Mouse (Mus musculus) thymus, adult 2 months (tissue): Measurements from ENCODE around the gene Tmem102. TPM values are rescaled to one million over a fixed set of nuclear protein-coding genes. Genes with fewer than 3 reads are reported as not detected.

Experiments used
- DNase-seq: peaks from one replicate; pipeline ENCODE4 v3.0.0; 2021
- H3K27ac ChIP-seq: fragments of 200-500 bp; 2 replicates; pipeline ENCODE4 v1.5.1; 2012; ENCODE audit warnings: low read length, control low read depth; ENCODE audit not compliant: control insufficient read depth, insufficient read depth
- H3K27me3 ChIP-seq: fragments of 200-500 bp; 2 replicates; pipeline ENCODE4 v1.6.1; 2012; ENCODE audit warnings: mild to moderate bottlenecking, low read length, moderate library complexity, mixed read lengths; ENCODE audit not compliant: control insufficient read depth, insufficient read depth
- H3K36me3 ChIP-seq: fragments of 200-500 bp; 2 replicates; pipeline ENCODE4 v1.6.1; 2012; ENCODE audit warnings: mild to moderate bottlenecking, low read length, moderate library complexity; ENCODE audit not compliant: control insufficient read depth, insufficient read depth
- H3K4me1 ChIP-seq: fragments of 200-500 bp; replicated peaks from 2 replicates; pipeline ENCODE4 v1.6.1; 2012; ENCODE audit warnings: low read length; ENCODE audit not compliant: control insufficient read depth, insufficient read depth
- H3K4me3 ChIP-seq: fragments of 200-500 bp; 2 replicates; pipeline ENCODE4 v1.5.1; 2012; ENCODE audit warnings: mild to moderate bottlenecking, low read length, control low read depth, moderate library complexity; ENCODE audit not compliant: control insufficient read depth, insufficient read depth
- CTCF ChIP-seq: fragments of 200-500 bp; IDR thresholded peaks from 2 replicates; pipeline ENCODE4 v1.5.1; 2012; ENCODE audit warnings: mild to moderate bottlenecking, control low read depth, low read length, moderate library complexity, borderline replicate concordance; ENCODE audit not compliant: control insufficient read depth, poor library complexity, insufficient read depth; ENCODE audit errors: extremely low read depth
- POLR2A ChIP-seq: fragments of 200-500 bp; IDR thresholded peaks from 2 replicates; pipeline ENCODE4 v1.6.1; 2012; ENCODE audit warnings: mild to moderate bottlenecking, low read length, control low read depth, moderate library complexity; ENCODE audit not compliant: control insufficient read depth, poor library complexity, insufficient read depth; ENCODE audit errors: extremely low read depth
- WGBS: fragments of 180-500 bp; shearing (Covaris S2); methylation state at CpG from one replicate; pipeline ENCODE4 v1.1.7; 2018; 5-methylcytosine and 5-hydroxymethylcytosine counted together
- polyA plus RNA-seq: library from polyadenylated mRNA; depleted of rRNA; stranded (reverse); fragments of >200 nt; gene quantifications from 2 replicates; pipeline ENCODE4 v1.2.3, GENCODE M21; 2012

Tmem102 gene
- polyA plus RNA-seq, 1 experiment, result 5.1 TPM

DNA sequence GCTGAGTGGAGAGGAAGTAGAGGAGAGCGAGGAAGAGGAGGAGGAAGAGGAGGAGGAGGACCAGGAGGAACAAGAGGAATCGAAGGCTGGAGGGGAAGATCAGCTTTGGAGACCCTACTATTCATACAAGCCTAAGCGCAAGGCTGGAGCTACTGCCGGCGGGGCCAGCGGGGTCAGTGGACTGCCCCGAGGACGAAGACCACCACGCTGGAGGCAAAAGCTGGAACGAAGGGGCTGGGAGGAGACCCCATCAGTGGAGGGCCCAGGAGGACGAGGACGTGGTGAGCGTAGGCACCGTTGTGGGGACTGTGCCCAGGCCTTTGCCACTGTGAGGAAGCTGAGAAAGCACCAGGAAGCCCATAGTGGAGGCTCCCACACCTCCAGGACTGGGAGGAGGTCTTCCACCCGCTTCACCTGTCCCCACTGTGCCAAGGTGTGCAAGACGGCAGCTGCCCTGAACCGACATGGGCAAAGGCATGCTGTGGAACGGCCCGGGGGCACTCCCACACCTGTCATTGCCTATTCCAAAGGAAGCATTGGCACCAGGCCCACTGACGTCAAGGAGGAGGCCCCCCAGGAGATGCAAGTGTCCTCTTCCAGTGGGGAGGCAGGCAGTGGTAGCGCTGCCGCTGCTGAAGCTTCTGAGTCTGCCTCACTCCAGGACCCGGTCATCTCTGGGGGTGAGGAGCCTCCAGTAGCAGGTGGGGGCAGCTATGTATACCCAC lies 27.0 kb downstream of the Tmem102 start:
- DNase-seq, result no peak
- TF ChIP-seq POLR2A (no peak), CTCF (no peak)
- Histone ChIP-seq H3K27ac (no peak overlapping the region), H3K4me1 (no peaks in the 10 kb centered on the region), H3K27me3 (no peaks in the 10 kb centered on the region), H3K36me3 (no peaks in the 10 kb centered on the region), H3K4me3 (no peak overlapping the region)
- 83% methylated on average over 23 of the region's 23 CpGs for WGBS

DNA sequence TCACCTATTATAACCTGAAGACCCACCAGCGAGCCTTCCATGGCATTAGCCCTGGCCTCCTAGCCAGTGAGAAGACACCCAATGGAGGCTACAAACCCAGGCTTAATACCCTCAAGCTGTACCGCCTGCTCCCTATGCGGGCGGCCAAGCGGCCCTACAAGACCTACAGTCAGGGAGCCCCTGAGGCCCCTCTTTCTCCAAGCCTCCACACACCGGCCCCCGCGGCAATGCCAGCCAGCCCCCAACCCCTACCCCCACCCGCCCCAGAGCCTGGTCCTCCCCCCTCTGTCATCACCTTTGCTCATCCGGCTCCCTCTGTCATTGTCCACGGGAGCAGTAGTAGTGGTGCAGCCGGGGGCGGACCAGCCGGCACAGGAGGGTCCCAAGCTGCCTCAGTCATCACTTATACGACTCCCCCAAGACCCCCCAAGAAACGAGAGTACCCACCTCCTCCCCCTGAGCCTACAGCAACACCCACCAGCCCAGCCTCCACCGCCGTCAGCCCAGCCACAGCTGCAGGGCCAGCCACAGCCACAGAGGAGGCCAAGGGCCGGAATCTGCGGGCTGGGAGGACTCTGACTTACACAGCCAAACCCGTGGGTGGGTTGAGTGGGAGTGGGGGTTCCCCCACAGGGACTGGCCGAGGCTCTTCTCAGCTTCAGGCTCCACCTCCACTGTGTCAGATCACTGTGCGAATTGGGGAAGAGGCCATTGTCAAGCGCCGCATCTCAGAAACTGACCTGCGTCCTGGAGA lies 27.7 kb downstream of the Tmem102 start:
- Histone ChIP-seq H3K4me1 (no peaks in the 10 kb centered on the region), H3K4me3 (no peak overlapping the region), H3K27ac (no peak overlapping the region), H3K36me3 (no peaks in the 10 kb centered on the region), H3K27me3 (no peaks in the 10 kb centered on the region)
- DNase-seq, result no peak
- TF ChIP-seq POLR2A (no peak), CTCF (no peak)
- 73% methylated on average over 26 of the region's 26 CpGs for WGBS

DNA sequence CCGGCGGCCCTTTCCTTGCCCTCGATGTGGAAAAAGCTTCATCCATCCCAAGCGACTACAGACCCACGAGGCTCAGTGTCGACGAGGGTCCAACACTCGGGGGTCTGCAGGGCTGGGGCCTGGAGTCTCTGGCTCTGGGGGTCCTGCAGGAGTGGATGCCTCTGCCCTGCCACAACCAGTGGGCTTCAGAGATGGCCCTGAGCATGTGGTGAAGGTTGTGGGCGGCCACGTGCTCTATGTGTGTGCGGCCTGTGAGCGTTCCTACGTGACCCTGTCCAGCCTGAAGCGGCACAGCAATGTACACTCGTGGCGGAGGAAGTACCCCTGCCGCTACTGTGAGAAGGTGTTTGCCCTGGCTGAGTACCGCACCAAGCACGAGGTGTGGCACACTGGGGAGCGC lies 28.9 kb downstream of the Tmem102 start:
- H3K4me3 ChIP-seq, result no peak overlapping the region
- WGBS, result 94% methylated on average over 20 of the region's 20 CpGs

DNA sequence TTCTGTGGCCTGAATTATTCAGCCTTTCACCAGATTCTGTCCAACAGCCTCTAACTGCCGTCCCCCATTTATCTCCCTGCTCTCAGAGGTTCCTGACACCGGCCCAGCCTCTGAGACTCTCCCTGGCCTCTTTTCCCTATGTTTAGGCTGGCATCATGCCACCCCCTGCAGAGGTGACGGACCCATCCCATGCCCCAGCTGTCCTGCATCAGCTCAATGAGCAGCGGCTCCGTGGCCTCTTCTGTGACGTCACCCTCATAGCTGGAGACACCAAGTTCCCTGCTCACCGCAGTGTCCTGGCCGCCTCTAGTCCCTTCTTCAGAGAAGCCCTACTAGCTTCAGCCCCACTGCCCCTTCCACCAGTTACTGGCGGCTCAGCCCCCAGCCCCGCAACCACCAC lies 29.7 kb downstream of the Tmem102 start:
- Histone ChIP-seq H3K36me3 (no peaks in the 10 kb centered on the region), H3K4me1 (no peaks in the 10 kb centered on the region), H3K27me3 (no peaks in the 10 kb centered on the region), H3K27ac (no peak overlapping the region), H3K4me3 (no peak overlapping the region)
- DNase-seq, result no peak
- WGBS, result 97% methylated on average over 10 of the region's 10 CpGs
- no peak for TF ChIP-seq CTCF
- TF ChIP-seq POLR2A, result no peak

More for the DNA sequence above, 28.9 kb downstream of the Tmem102 start:
- no peaks in the 10 kb centered on the region for H3K27me3 ChIP-seq
- TF ChIP-seq POLR2A (no peak), CTCF (no peak)
- no peaks in the 10 kb centered on the region for H3K36me3 ChIP-seq
- no peaks in the 10 kb centered on the region for H3K4me1 ChIP-seq
- DNase-seq, result no peak
- no peak overlapping the region for H3K27ac ChIP-seq

DNA sequence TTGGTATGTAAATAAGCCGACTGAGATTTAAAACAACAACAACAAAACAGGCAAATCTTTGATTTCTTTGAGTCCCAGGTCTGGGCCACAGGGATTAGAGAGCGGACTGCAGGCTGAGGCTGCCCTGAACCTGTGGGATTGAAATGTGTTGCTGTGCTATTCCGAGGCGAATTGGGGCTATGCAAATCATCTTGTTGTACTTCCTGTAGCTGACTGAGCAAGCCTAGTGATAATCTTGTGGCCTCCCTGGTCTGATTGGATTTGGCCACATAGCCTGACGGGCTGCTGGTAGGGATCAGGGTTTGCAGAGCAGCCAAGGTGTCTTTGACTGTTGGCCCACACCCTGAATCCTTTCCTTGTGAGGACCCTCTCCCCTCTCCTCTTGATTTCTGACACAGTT lies 30.5 kb downstream of the Tmem102 start:
- 74% methylated on average over 5 of the region's 5 CpGs for WGBS
- H3K4me3 ChIP-seq, result no peak overlapping the region
- no peaks in the 10 kb centered on the region for H3K4me1 ChIP-seq
- no peaks in the 10 kb centered on the region for H3K27me3 ChIP-seq
- no peak overlapping the region for H3K27ac ChIP-seq
- TF ChIP-seq CTCF, result no peak
- TF ChIP-seq POLR2A, result no peak
- no peak for DNase-seq
- H3K36me3 ChIP-seq, result no peaks in the 10 kb centered on the region

DNA sequence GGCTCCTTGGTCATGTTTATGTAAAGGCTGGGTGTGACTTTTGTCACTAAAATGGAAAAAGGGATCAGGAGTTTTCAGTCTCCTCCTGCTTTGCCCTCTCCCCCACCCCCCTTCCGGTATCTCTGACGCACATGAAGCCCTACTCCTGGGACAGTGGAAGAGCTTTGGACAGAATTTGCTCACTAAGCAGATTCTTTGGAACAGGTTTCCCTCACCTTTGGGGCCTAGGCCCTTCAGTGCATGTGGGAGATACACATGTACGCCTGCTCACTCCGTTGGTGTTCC lies 37.9 kb downstream of the Tmem102 start:
- Histone ChIP-seq H3K36me3 (no peaks in the 10 kb centered on the region), H3K4me3 (no peak overlapping the region), H3K4me1 (peaks cover 22% of the 10 kb centered on the region), H3K27ac (no peak overlapping the region), H3K27me3 (no peaks in the 10 kb centered on the region)
- 91% methylated on average over 4 of the region's 4 CpGs for WGBS
- no peak for DNase-seq
- TF ChIP-seq CTCF (no peak), POLR2A (no peak)
